Mouse (Mus musculus) thymus, adult 2 months (tissue): ENCODE data around the gene Olfr8. TPM values are rescaled to one million over a fixed set of nuclear protein-coding genes. Genes with fewer than 3 reads are reported as not detected.
"Not testable (repeated sequence)": the region's sequence is repeated elsewhere in the genome, so short reads cannot be mapped to it uniquely, and the experiment has no call there.

Experiments used
- DNase-seq: peaks from one replicate; pipeline ENCODE4 v3.0.0; 2021
- H3K27ac ChIP-seq: fragments of 200-500 bp; 2 replicates; pipeline ENCODE4 v1.5.1; 2012; ENCODE audit warnings: low read length, control low read depth; ENCODE audit not compliant: control insufficient read depth, insufficient read depth
- H3K27me3 ChIP-seq: fragments of 200-500 bp; 2 replicates; pipeline ENCODE4 v1.6.1; 2012; ENCODE audit warnings: mild to moderate bottlenecking, low read length, moderate library complexity, mixed read lengths; ENCODE audit not compliant: control insufficient read depth, insufficient read depth
- H3K36me3 ChIP-seq: fragments of 200-500 bp; 2 replicates; pipeline ENCODE4 v1.6.1; 2012; ENCODE audit warnings: mild to moderate bottlenecking, low read length, moderate library complexity; ENCODE audit not compliant: control insufficient read depth, insufficient read depth
- H3K4me1 ChIP-seq: fragments of 200-500 bp; replicated peaks from 2 replicates; pipeline ENCODE4 v1.6.1; 2012; ENCODE audit warnings: low read length; ENCODE audit not compliant: control insufficient read depth, insufficient read depth
- H3K4me3 ChIP-seq: fragments of 200-500 bp; 2 replicates; pipeline ENCODE4 v1.5.1; 2012; ENCODE audit warnings: mild to moderate bottlenecking, low read length, control low read depth, moderate library complexity; ENCODE audit not compliant: control insufficient read depth, insufficient read depth
- CTCF ChIP-seq: fragments of 200-500 bp; IDR thresholded peaks from 2 replicates; pipeline ENCODE4 v1.5.1; 2012; ENCODE audit warnings: mild to moderate bottlenecking, control low read depth, low read length, moderate library complexity, borderline replicate concordance; ENCODE audit not compliant: control insufficient read depth, poor library complexity, insufficient read depth; ENCODE audit errors: extremely low read depth
- POLR2A ChIP-seq: fragments of 200-500 bp; IDR thresholded peaks from 2 replicates; pipeline ENCODE4 v1.6.1; 2012; ENCODE audit warnings: mild to moderate bottlenecking, low read length, control low read depth, moderate library complexity; ENCODE audit not compliant: control insufficient read depth, poor library complexity, insufficient read depth; ENCODE audit errors: extremely low read depth
- WGBS: fragments of 180-500 bp; shearing (Covaris S2); methylation state at CpG from one replicate; pipeline ENCODE4 v1.1.7; 2018; 5-methylcytosine and 5-hydroxymethylcytosine counted together
- polyA plus RNA-seq: library from polyadenylated mRNA; depleted of rRNA; stranded (reverse); fragments of >200 nt; gene quantifications from 2 replicates; pipeline ENCODE4 v1.2.3, GENCODE M21; 2012; rRNA removed

The Olfr8 gene
- not detected in 2 replicates for polyA plus RNA-seq

DNA sequence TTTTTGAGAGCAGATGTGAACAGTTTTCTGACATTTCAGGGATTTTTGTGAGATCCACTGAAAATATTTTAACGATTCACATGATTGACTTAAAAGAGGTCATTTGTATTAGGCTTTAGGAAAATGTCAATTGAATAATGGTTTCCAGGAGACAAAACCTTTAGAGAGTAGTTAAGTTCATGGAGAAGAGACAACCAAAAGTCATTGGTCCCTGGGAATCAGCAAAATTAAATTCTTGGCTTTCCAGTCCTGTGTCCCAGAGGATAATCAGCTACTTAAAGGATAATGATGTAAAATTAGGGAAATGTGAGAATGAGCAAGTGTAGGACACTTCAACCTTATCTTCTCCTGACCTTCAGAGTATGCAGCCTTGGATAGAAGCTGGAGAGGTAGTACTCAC, at the start of gene Olfr8:
Olfr8 (plus strand) TSS at position 301 of the 400 bp plus-strand sequence.
- DNase-seq, H3K36me3 ChIP-seq, H3K4me3 ChIP-seq, H3K27me3 ChIP-seq, H3K27ac ChIP-seq, H3K4me1 ChIP-seq: not testable (repeated sequence)
- WGBS: 88% methylated on average over 1 of the region's 1 CpGs

DNA sequence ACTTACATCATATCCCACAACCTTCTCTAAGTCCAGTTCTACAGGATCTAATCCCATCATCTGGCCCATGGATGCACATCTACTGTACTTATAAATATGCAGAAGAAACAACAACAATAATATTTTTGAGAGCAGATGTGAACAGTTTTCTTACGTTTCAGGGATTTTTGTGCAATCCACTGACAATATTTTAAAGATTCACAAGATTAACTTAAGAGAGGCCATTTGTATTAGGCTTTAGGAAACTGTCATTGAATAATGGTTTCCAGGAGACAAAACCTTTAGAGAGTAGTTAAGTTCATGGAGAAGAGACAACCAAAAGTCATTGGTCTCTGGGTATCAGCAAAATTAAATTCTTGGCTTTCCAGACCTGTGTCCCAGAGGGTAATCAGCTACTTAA, 37.6 kb upstream of the Olfr8 start, which contains the start of gene Olfr1354:
Olfr1354 (plus strand) TSS at position 301 of the 400 bp plus-strand sequence.
- WGBS: 85% methylated on average over 1 of the region's 1 CpGs

DNA sequence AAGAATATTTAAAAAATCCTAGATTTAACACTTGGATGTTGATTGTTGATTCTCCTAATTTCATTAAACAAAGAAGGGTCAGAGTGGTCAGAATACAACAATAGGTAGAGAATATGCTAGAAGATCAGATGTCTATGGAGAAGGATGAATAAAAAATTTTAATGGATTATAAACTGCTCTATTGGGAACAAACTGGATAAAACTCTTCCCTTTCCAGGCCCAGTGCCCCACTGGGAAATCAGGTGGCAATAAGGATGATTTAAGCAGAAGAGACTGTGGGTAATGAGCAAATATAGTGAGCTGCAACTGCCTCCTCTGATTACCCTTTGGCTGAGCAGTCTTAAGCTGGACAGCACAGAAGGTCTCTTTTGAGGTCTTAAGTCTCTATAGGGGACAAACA, 12.6 kb downstream of the Olfr8 start, which contains the start of gene Olfr1353:
Olfr1353 (plus strand) TSS at position 301 of the 400 bp plus-strand sequence.
- H3K4me1 ChIP-seq, H3K27me3 ChIP-seq, H3K36me3 ChIP-seq, H3K27ac ChIP-seq, H3K4me3 ChIP-seq, DNase-seq: not testable (repeated sequence)

More for the DNA sequence above, 37.6 kb upstream of the Olfr8 start, which contains the start of gene Olfr1354:
- not testable (repeated sequence) for H3K4me3 ChIP-seq, H3K36me3 ChIP-seq, H3K27me3 ChIP-seq, H3K27ac ChIP-seq, H3K4me1 ChIP-seq, DNase-seq

DNA sequence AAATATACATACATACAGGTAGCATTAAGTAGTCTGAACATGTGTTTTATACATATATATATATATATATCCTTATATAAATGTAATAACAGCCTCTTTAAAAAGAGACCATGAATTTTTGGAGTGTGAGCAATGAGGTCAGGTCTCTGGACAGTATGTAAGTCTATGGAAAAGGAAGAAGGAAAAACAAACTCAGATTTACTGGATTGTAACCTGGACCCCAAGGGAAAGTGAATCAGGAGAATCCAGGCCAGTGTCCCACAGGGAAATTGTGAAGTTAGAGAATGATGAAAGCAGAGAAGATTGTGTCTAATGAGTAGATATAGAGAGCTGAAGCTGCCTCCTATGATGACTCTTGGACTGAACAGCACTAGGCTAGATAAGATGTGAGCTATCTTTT, 30.3 kb downstream of the Olfr8 start, which contains the start of gene Olfr1352:
Olfr1352 (plus strand) TSS at position 301 of the 400 bp plus-strand sequence.
- Histone ChIP-seq H3K4me3 (no peak within 1 kb of the TSS), H3K4me1 (no peaks in the 10 kb centered on the region), H3K36me3 (no peaks in the 10 kb centered on the region), H3K27ac (no peak within 1 kb of the TSS), H3K27me3 (no peaks in the 10 kb centered on the region)
- no peak for DNase-seq
- TF ChIP-seq POLR2A (no peak), CTCF (no peak)

Other genes starting within 250 kb of the Olfr8 start
- gene Casp14, start 232.3 kb upstream of the Olfr8 start, polyA plus RNA-seq: 0.06 and 0.24 TPM in 2 replicates
- gene Ccdc105, start 197.6 kb upstream of the Olfr8 start, polyA plus RNA-seq: 0.13 TPM in 1 of 2 replicates, not detected in the other
- not detected in 2 replicates for gene Slc1a6, start 170.1 kb upstream of the Olfr8 start, polyA plus RNA-seq
- not detected in 2 replicates for gene Olfr1356, start 98.5 kb upstream of the Olfr8 start, polyA plus RNA-seq
- not detected in 2 replicates for gene Olfr1355, start 75.1 kb upstream of the Olfr8 start, polyA plus RNA-seq
- gene Olfr1354, start 37.5 kb upstream of the Olfr8 start, polyA plus RNA-seq: not detected in 2 replicates
- not detected in 2 replicates for gene Olfr1353, start 12.7 kb downstream of the Olfr8 start, polyA plus RNA-seq
- not detected in 2 replicates for gene Olfr1352, start 30.4 kb downstream of the Olfr8 start, polyA plus RNA-seq
- gene Olfr1351, start 61.8 kb downstream of the Olfr8 start, polyA plus RNA-seq: not detected in 2 replicates
- not detected in 2 replicates for gene Olfr57, start 78.1 kb downstream of the Olfr8 start, polyA plus RNA-seq
- 2.0 and 2.5 TPM in 2 replicates for gene 2610008E11Rik, start 147.0 kb downstream of the Olfr8 start, polyA plus RNA-seq
- gene Vmn2r80, start 198.1 kb downstream of the Olfr8 start, polyA plus RNA-seq: not detected in 2 replicates